Mouse (Mus musculus) heart, adult 11 months (tissue): ENCODE measurements at regions not wholly inside any gene's neighbourhood (a gene's known extent, or its start where the extent isn't known, plus 50 kb on each side); places are given as distances from the start of the nearest gene placed in this dataset.

Experiments
- DNase-seq: peaks from one replicate; pipeline ENCODE4 v3.0.0; 2022

GRCm38 (mm10) chrX:70261360-70261759 lies 103.5 kb downstream of the Ids start:
- peak; percentile 92 for DNase-seq

- no peak for DNase-seq
Measured at GRCm38 (mm10) chrX:70216011-70216410, 148.9 kb downstream of the Ids start.

- DNase-seq = no peak
Measured at GRCm38 (mm10) chrX:70184427-70185090, 180.3 kb downstream of the Ids start.

- DNase-seq = no peak
Measured at GRCm38 (mm10) chrX:70169737-70170136, 195.1 kb downstream of the Ids start.

- no peak for DNase-seq
Measured at GRCm38 (mm10) chrX:70161011-70161410, 203.9 kb downstream of the Ids start.
